Mouse (Mus musculus) neural tube, embryonic 14.5 days (tissue): Measurements from ENCODE around the gene Stk10. TPM values are rescaled to one million over a fixed set of nuclear protein-coding genes. Genes with fewer than 3 reads are reported as not detected.

Experiments
- ATAC-seq: fragments of 200-750 bp; cut with Nextera tagmentation; 2 replicates; pipeline ENCODE4 v1.8.0; 2017; ENCODE audit warnings: low read depth, mild to moderate bottlenecking, moderate TSS enrichment, moderate library complexity
- H3K27ac ChIP-seq: fragments of 300-500 bp; sonication (generic); 2 replicates; pipeline ENCODE4 v1.5.1; 2014; ENCODE audit warnings: low read depth, mild to moderate bottlenecking, control low read depth, low read length, moderate library complexity, mixed read lengths
- H3K27me3 ChIP-seq: fragments of 300-500 bp; sonication (generic); 2 replicates; pipeline ENCODE4 v1.6.1; 2014; ENCODE audit warnings: low read length; ENCODE audit not compliant: control insufficient read depth, insufficient read depth
- H3K36me3 ChIP-seq: fragments of 300-500 bp; sonication (generic); 2 replicates; pipeline ENCODE4 v1.6.1; 2014; ENCODE audit warnings: low read length, mixed read lengths; ENCODE audit not compliant: control insufficient read depth, insufficient read depth
- H3K4me1 ChIP-seq: fragments of 300-500 bp; sonication (generic); 2 replicates; pipeline ENCODE4 v1.6.1; 2014; ENCODE audit warnings: low read length; ENCODE audit not compliant: control insufficient read depth, insufficient read depth
- H3K4me2 ChIP-seq: fragments of 300-500 bp; sonication (generic); 2 replicates; pipeline ENCODE4 v1.6.1; 2014; ENCODE audit warnings: mild to moderate bottlenecking, low read depth, low read length, control low read depth
- H3K4me3 ChIP-seq: fragments of 300-500 bp; sonication (generic); 2 replicates; pipeline ENCODE4 v1.5.1; 2014; ENCODE audit warnings: low read depth, low read length, control low read depth, mixed read lengths
- H3K9ac ChIP-seq: fragments of 300-500 bp; sonication (generic); replicated peaks from 2 replicates; pipeline ENCODE4 v1.6.1; 2014; ENCODE audit warnings: low read depth, mild to moderate bottlenecking, control low read depth, low read length, mixed read lengths
- H3K9me3 ChIP-seq: fragments of 300-500 bp; sonication (generic); 2 replicates; pipeline ENCODE4 v1.6.1; 2016; ENCODE audit warnings: low read length; ENCODE audit not compliant: control insufficient read depth
- WGBS: fragments of 180-500 bp; shearing (Covaris S2); extraction: QIAGEN DNeasy Blood & Tissue Kit; methylation state at CpG from one replicate; pipeline ENCODE4 v1.1.7; 2014; 5-methylcytosine and 5-hydroxymethylcytosine counted together
- polyA plus RNA-seq: library from polyadenylated mRNA; unstranded; fragments of >200 nt; fragmentation: Nextera tagmentation; extraction: Ambion mirVana; gene quantifications from 2 replicates; pipeline ENCODE4 v1.2.1, GENCODE M21; 2014

Stk10 gene
- polyA plus RNA-seq, 1 experiment from 2014 or later, result 2.0 TPM

GRCm38 (mm10) chr11:32593081-32593480 lies 60.0 kb downstream of the Stk10 start:
- H3K4me3 ChIP-seq, result no peak overlapping the region
- no peak overlapping the region for H3K4me2 ChIP-seq
- no peaks in the 10 kb centered on the region for H3K4me1 ChIP-seq
- no peak overlapping the region for H3K27ac ChIP-seq
- no peaks in the 10 kb centered on the region for H3K27me3 ChIP-seq
- H3K9me3 ChIP-seq, result no peaks in the 10 kb centered on the region
- WGBS, result 87% methylated on average over 7 of the region's 7 CpGs
- no peaks in the 10 kb centered on the region for H3K36me3 ChIP-seq
- ATAC-seq, result no peak
- H3K9ac ChIP-seq, result no peak overlapping the region

GRCm38 (mm10) chr11:32594122-32594521 lies 61.0 kb downstream of the Stk10 start:
- WGBS, result 95% methylated on average over 4 of the region's 4 CpGs
- ATAC-seq, result no peak
- Histone ChIP-seq H3K4me2 (no peak overlapping the region), H3K36me3 (no peaks in the 10 kb centered on the region), H3K27ac (no peak overlapping the region), H3K4me3 (no peak overlapping the region), H3K27me3 (no peaks in the 10 kb centered on the region), H3K4me1 (no peaks in the 10 kb centered on the region), H3K9me3 (no peaks in the 10 kb centered on the region), H3K9ac (no peak overlapping the region)

GRCm38 (mm10) chr11:32600371-32600770 lies 67.3 kb downstream of the Stk10 start:
- no peaks in the 10 kb centered on the region for H3K4me1 ChIP-seq
- no peak overlapping the region for H3K4me3 ChIP-seq
- H3K27me3 ChIP-seq, result no peaks in the 10 kb centered on the region
- H3K36me3 ChIP-seq, result no peaks in the 10 kb centered on the region
- ATAC-seq, result no peak
- no peak overlapping the region for H3K27ac ChIP-seq
- H3K9me3 ChIP-seq, result no peaks in the 10 kb centered on the region
- H3K4me2 ChIP-seq, result no peak overlapping the region
- WGBS, result 91% methylated on average over 6 of the region's 6 CpGs
- H3K9ac ChIP-seq, result no peak overlapping the region

GRCm38 (mm10) chr11:32601528-32602323 lies 68.6 kb downstream of the Stk10 start:
- ATAC-seq, result no peak
- Histone ChIP-seq H3K36me3 (no peaks in the 10 kb centered on the region), H3K9me3 (no peaks in the 10 kb centered on the region), H3K4me1 (no peaks in the 10 kb centered on the region), H3K9ac (no peak overlapping the region), H3K4me3 (no peak overlapping the region), H3K4me2 (no peak overlapping the region), H3K27ac (no peak overlapping the region), H3K27me3 (no peaks in the 10 kb centered on the region)
- WGBS, result 38% methylated on average over 12 of the region's 12 CpGs

- no peak overlapping the region for H3K4me3 ChIP-seq
- H3K9ac ChIP-seq, result no peak overlapping the region
- no peak overlapping the region for H3K4me2 ChIP-seq
- H3K27me3 ChIP-seq, result no peaks in the 10 kb centered on the region
- no peaks in the 10 kb centered on the region for H3K36me3 ChIP-seq
- 0 out of 2 replicates have a peak overlapping the region, but pooled peaks have one; percentile 55 for H3K27ac ChIP-seq
- peak; percentile 17; the same call in 1 of the 2 replicates for ATAC-seq
- no peaks in the 10 kb centered on the region for H3K4me1 ChIP-seq
- WGBS, result 61% methylated on average over 4 of the region's 4 CpGs
- H3K9me3 ChIP-seq, result no peaks in the 10 kb centered on the region
Measured at GRCm38 (mm10) chr11:32604663-32605062, 71.6 kb downstream of the Stk10 start.

GRCm38 (mm10) chr11:32605131-32605860 lies 72.2 kb downstream of the Stk10 start:
- H3K9me3 ChIP-seq, result no peaks in the 10 kb centered on the region
- ATAC-seq, result peak; percentile 61; the same call in 1 of the 2 replicates
- no peaks in the 10 kb centered on the region for H3K36me3 ChIP-seq
- H3K4me1 ChIP-seq, result no peaks in the 10 kb centered on the region
- WGBS, result 63% methylated on average over 7 of the region's 7 CpGs
- no peak overlapping the region for H3K4me3 ChIP-seq
- H3K27ac ChIP-seq, result no peak overlapping the region
- no peak overlapping the region for H3K4me2 ChIP-seq
- H3K27me3 ChIP-seq, result no peaks in the 10 kb centered on the region
- H3K9ac ChIP-seq, result no peak overlapping the region

GRCm38 (mm10) chr11:32605907-32606306 lies 72.8 kb downstream of the Stk10 start:
- Histone ChIP-seq H3K4me3 (no peak overlapping the region), H3K36me3 (no peaks in the 10 kb centered on the region), H3K9me3 (no peaks in the 10 kb centered on the region), H3K9ac (no peak overlapping the region), H3K4me1 (no peaks in the 10 kb centered on the region), H3K4me2 (no peak overlapping the region), H3K27me3 (no peaks in the 10 kb centered on the region), H3K27ac (no peak overlapping the region)
- 87% methylated on average over 3 of the region's 3 CpGs for WGBS
- ATAC-seq, result no peak

- Histone ChIP-seq H3K9me3 (no peaks in the 10 kb centered on the region), H3K4me2 (no peak overlapping the region), H3K36me3 (no peaks in the 10 kb centered on the region), H3K27ac (no peak overlapping the region), H3K27me3 (no peaks in the 10 kb centered on the region), H3K4me3 (no peak overlapping the region), H3K9ac (no peak overlapping the region), H3K4me1 (no peaks in the 10 kb centered on the region)
- no peak for ATAC-seq
Measured at GRCm38 (mm10) chr11:32607319-32607718, 74.2 kb downstream of the Stk10 start.

GRCm38 (mm10) chr11:32610616-32611015 lies 77.5 kb downstream of the Stk10 start:
- 90% methylated on average over 6 of the region's 6 CpGs for WGBS
- Histone ChIP-seq H3K9me3 (no peaks in the 10 kb centered on the region), H3K4me3 (no peak overlapping the region), H3K27ac (no peak overlapping the region), H3K9ac (no peak overlapping the region), H3K27me3 (no peaks in the 10 kb centered on the region), H3K36me3 (no peaks in the 10 kb centered on the region), H3K4me1 (no peaks in the 10 kb centered on the region), H3K4me2 (no peak overlapping the region)
- ATAC-seq, result no peak
